Mouse (Mus musculus) 3T3-L1 (cell line): ENCODE measurements at regions not wholly inside any gene's neighbourhood (a gene's known extent, or its start where the extent isn't known, plus 50 kb on each side); places are given as distances from the start of the nearest gene placed in this dataset.

ENCODE experiments used
- DNase-seq: peaks from one replicate; pipeline ENCODE4 v3.0.0-alpha.2; 2015; ENCODE audit warnings: low read depth, low spot score

GRCm38 (mm10) chr8:35877581-35877980 is 112.0 kb downstream of the Gm19410 start:
- DNase-seq: peak; percentile 70

- peak; percentile 90 for DNase-seq
Measured at GRCm38 (mm10) chr8:35881810-35882209, 116.2 kb downstream of the Gm19410 start.

GRCm38 (mm10) chr8:35882638-35883455 is 117.3 kb downstream of the Gm19410 start:
- DNase-seq: no peak

- no peak for DNase-seq
Measured at GRCm38 (mm10) chr8:35883456-35883780, 117.8 kb downstream of the Gm19410 start.

GRCm38 (mm10) chr8:35884545-35884944 is 119.0 kb downstream of the Gm19410 start:
- no peak for DNase-seq

- no peak for DNase-seq
Measured at GRCm38 (mm10) chr8:35890083-35890482, 124.5 kb downstream of the Gm19410 start.

GRCm38 (mm10) chr8:35891769-35892168 is 126.2 kb downstream of the Gm19410 start:
- DNase-seq: peak; percentile 63

GRCm38 (mm10) chr8:35898493-35898892 is 132.9 kb downstream of the Gm19410 start:
- DNase-seq: no peak

GRCm38 (mm10) chr8:35901490-35901889 is 135.9 kb downstream of the Gm19410 start:
- DNase-seq: peak; percentile 75

GRCm38 (mm10) chr8:35904711-35905450 is 139.3 kb downstream of the Gm19410 start:
- no peak for DNase-seq

GRCm38 (mm10) chr8:35907998-35908397 is 142.4 kb downstream of the Gm19410 start:
- no peak for DNase-seq

- DNase-seq: no peak
Measured at GRCm38 (mm10) chr8:35912264-35912663, 146.7 kb downstream of the Gm19410 start.

GRCm38 (mm10) chr8:35915878-35916518 is 150.4 kb downstream of the Gm19410 start:
- peak; percentile 86 for DNase-seq

- no peak for DNase-seq
Measured at GRCm38 (mm10) chr8:35917573-35917972, 152.0 kb downstream of the Gm19410 start.

- DNase-seq: no peak
Measured at GRCm38 (mm10) chr8:35919451-35919850, 153.9 kb downstream of the Gm19410 start.

- DNase-seq: peak; percentile 95
Measured at GRCm38 (mm10) chr8:35919859-35920675, 154.5 kb downstream of the Gm19410 start.

GRCm38 (mm10) chr8:35924026-35924425 is 158.4 kb downstream of the Gm19410 start:
- no peak for DNase-seq

GRCm38 (mm10) chr8:35927408-35927871 is 161.8 kb downstream of the Gm19410 start:
- DNase-seq: no peak

- no peak for DNase-seq
Measured at GRCm38 (mm10) chr8:35930291-35930690, 164.7 kb downstream of the Gm19410 start.

- no peak for DNase-seq
Measured at GRCm38 (mm10) chr8:35933186-35934114, 167.9 kb downstream of the Gm19410 start.
